Mouse (Mus musculus) left cerebral cortex, postnatal 10 days (tissue): ENCODE results near the gene Tomm34. TPM values are rescaled to one million over a fixed set of nuclear protein-coding genes. Genes with fewer than 3 reads are reported as not detected.

Experiments
- DNase-seq, 2 experiments: peaks; one replicate each; pipeline ENCODE4 v3.0.0; 2021 to 2022; ENCODE audit warnings: low spot score in 2 of 2, mixed read lengths in 1 of 2; ENCODE audit errors: extremely low spot score in 1 of 2
- intact Hi-C: fragments of 180-260 bp; cut with DNase I; formaldehyde crosslinking; loops from one replicate; pipeline ENCODE4 v1.15.1; 2025
- total RNA-seq, 2 experiments: library from RNA; stranded (reverse); gene quantifications; 2 replicates each; pipeline ENCODE4 v1.2.3; 2021

Gene Tomm34
- total RNA-seq, 2 experiments from 2014 or later = 34.9 to 35.5 TPM

DNA sequence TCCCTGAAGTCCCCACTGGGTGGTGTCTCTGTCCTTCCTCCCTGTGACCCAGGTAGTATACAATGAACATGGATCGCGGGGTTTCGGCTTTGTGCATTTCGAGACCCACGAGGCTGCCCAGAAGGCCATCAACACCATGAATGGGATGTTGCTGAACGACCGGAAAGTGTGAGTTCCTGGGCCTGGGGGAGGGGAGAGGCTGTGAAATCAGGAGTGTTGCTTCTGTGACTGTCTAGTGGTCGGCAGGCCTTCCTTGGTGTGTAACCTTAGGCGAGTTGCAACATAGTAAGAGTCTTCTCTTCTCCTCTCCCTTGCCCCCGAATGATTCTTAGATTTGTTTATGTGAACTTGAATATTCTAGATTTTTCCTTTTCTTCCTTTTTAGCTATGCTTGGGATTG is 39.8 kb downstream of the Tomm34 start:
- intact Hi-C loops = no loop called here
- DNase-seq = no peak

DNA sequence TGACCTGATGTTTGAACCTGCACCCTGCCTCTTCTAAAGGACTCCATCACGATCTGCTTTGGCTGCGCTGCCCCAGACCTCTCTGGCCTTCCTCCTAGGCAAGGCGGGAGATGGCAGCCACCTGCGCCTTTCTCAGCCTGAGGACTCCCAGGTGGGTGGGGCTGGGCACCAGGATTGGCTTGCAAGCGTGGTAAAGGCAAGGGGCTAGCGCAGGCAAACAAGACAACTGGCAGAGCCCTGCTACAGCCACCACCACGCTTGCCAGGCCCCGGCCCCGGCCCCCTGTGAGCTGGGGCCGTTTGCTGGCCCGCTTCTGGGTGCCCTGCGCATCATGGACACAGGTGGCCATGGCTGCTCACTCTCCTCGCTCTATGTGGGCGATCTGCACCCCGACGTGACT is 45.8 kb downstream of the Tomm34 start, which contains the start of gene Pabpc1l:
Pabpc1l (plus strand) TSS at position 301 of the 400 bp plus-strand sequence.
- no peak for DNase-seq
- intact Hi-C loops = no loop called here

DNA sequence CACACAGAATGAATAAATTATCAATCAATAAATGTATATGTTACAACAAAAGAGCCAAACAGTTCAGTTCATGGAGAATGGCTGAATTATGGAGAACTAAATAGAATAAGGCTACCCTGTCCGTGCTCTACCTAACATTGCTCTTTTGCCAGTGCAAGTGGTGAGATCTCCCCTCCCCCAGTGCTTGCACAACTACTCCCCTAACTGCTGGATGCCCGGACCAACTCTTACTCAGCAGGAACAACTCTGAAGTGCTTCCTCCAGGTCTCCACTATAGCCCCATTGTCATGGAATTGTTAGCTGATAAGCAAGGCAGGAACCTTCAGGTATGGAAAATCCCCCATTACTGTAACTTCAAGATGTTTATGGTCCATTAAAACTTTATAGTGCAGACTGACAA is 48.9 kb downstream of the Tomm34 start:
- no peak for DNase-seq
- intact Hi-C loops = no loop called here

DNA sequence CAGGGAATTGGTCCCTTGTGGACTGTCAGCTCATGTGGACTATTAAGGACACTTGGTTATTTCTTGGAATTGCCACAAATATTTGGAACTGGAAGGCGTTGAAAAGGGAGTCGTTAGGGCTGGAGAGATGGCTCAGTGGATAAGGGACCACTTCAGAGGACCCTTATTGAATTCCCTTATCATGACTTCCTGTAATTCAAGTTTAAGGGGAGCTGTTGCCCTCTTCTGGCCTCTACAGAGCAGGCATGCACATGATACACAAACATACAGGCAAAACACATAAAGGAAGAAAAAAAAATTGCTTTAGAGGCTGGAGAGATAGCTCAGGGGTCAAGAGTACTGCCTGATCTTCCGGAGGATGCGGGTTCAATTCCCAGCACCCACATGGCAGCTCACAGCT is 51.0 kb downstream of the Tomm34 start:
- intact Hi-C loops = no loop called here
- peak in 1 of 2 experiments; percentile 7 for DNase-seq

DNA sequence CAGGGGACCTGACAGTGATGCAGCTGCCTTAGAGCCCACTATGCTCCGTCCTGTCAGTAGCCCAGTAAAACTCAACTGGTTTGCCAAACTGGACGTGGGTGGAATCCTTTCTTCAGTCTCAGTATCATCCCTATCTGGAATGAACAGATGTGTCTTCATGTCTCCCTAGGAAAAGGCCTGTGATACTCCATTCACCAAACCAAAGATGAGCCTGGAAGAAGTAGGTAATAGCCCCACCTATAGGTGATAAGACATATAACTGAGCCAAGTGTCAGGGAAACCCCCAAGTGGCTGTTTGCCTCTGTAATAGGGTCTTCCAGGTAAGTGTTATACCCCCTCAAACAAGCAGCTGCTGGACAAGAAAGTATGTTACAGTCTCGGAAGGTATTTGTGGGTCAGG is 52.1 kb downstream of the Tomm34 start:
- intact Hi-C loops = no loop called here

DNA sequence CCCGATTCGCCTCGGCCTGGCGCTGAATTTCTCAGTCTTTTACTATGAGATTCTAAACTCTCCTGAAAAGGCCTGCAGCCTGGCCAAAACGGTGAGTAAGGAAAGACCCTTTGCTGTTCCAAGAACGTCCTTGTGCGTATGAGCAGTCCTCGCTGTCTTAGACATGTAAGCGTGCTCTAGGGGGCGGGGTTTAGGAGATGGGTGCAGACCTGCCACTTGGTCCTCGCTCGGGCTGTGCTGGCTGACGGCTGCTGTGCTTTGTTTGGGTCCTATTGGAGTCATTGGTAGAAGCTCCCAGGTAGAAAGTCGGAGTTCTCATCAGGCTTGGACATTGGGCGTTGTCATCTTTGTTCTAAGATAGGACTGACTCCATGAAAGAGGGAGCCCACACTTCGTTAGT is 55.7 kb downstream of the Tomm34 start:
- no peak for DNase-seq
- intact Hi-C loops = no loop called here

More for the DNA sequence above, 52.1 kb downstream of the Tomm34 start:
- DNase-seq = no peak

DNA sequence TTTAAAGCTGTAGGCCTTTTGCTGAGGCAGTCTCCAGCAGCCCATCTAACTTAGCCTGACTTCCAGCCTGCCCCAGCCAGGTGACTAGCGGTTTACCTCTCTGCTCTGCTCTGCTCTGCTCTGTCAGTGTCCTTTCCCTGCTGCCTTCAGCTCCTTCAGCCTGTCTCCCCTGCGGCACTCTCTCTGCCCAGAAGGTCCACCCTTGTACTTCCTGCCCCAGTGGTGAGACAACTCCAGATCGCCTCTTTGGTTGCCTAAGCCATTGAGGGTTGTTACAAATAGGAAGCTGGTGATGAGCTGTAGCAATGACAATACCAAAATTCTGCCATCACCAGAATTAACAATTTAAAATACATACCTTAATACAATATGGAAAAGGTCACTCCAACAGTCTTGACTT is 60.0 kb downstream of the Tomm34 start:
- no peak for DNase-seq
- intact Hi-C loops = no loop called here

DNA sequence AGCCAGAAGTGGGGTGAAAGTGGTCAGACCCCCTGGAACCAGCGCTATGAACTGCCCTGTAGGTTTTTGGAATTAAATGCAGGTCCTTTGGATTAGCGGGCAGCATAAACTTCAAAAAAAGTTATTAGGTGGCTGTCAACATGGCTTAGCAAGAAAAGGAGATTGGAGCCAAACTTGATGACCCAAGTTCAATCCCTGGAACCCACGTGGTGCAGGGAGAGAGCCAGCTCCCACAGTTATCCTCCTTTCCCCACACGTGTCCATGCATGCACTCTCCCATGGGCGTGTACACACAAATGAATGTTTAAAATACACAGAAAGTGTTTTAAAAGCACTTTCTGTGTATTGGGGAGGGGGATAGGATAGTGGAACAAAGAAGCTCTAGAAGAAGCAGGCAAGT is 60.5 kb downstream of the Tomm34 start:
- intact Hi-C loops = no loop called here
- DNase-seq = peak in 1 of 2 experiments; percentile 7

DNA sequence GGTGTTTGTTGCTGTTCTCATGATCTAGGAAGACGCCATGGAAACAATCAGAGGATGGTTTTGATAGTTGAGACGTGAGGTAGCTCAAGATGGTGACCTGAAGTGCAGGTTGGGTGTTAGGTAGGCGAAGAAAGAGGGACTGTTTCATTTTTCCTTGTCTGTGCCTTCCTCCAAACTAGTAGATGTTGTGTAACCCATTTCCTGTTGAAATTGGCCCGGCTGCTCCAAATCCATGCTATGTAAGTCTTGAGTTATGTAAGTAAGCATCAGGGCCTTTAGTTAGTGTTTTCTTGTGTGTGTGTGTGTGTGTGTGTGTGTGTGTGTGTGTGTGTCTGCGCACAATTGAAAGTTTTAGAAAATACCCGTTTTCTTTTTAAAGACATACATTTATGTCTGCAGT is 61.7 kb downstream of the Tomm34 start:
- intact Hi-C loops = no loop called here
- DNase-seq = peak in 1 of 2 experiments; percentile 12

DNA sequence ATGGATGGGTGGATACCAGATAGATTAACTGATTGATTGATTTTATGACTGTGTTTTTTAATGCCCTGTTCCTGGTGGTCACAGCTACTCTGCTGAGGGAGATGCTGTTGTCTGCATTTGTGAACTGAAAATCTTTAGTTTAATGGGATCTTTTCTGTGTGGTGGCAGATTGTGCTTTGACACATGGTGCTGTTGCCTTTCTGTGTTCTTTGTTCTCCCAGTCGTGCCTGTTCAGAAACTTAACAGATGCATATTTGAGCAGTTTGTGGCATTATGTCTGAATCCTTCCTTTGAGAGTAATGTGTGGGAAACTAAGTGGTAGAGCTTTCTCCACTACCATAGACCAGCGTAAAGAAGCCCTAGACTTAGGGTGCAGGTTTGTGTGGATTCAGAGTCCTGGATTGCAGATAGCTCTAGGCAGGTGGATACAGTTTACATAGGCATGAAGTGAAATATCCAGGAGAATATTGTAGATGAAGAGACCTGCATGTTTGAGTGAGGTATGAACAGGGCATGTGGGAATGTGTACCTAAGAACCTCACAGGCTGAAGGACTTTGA is 62.9 kb downstream of the Tomm34 start:
- intact Hi-C loops = no loop called here
- no peak for DNase-seq

DNA sequence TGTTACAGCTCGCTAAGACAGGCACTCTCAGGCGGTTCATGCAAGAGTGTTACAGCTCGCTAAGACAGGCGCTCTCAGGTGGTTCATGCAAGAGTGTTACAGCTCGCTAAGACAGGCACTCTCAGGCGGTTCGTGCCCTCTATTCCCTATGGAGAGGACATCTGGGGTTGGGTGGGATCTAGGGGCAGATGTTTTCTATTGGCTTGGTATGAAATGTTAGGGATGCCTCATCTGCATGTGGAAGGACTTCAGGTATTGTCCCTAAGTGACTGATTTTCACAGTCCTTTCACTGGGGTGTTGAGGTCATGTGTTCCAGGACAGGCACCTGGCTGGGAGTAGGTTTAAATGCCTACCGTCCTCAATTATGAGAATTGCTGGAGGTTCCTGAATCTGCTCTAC is 63.4 kb downstream of the Tomm34 start:
- DNase-seq = no peak
- intact Hi-C loops = no loop called here

DNA sequence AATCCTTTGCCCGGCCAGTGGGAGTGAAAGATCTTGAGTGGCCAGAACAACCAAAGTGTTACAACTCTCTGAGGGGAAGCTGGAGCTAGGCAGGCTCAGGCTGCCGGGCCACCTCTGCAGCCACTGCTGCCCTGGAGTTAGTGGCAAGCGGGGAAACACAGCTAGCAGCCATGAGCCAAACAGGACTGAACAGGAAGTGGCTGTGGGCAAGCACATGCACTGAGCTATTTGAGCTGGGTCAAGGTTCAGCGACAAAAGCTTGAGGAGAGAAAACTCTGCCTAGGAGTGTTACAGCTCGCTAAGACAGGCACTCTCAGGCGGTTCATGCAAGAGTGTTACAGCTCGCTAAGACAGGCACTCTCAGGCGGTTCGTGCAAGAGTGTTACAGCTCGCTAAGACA is 64.0 kb downstream of the Tomm34 start:
- no peak for DNase-seq
- intact Hi-C loops = no loop called here

DNA sequence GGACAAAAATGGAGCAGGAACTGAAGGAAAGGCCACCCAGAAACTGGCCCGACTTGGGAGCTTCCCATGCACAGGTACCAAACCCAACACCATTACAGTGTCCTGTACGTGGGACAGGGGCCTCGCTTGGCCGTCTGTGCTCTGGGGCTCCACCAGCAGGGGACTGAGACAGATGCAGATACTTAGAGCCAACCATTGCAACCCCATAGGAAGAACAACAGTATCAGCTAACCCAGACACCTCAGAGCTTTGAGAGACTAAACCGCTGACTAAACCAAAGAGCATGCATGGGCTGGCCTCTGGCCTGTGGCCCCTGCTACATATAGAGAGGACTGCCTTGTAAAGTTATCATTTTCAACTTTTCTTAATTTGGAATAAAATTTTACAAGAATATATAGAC is 66.5 kb downstream of the Tomm34 start:
- intact Hi-C loops = no loop called here
- no peak for DNase-seq

Other genes starting within 250 kb of the Tomm34 start
- not detected for gene Kcnk15, start 217.5 kb downstream of the Tomm34 start, total RNA-seq
- gene Rims4, start 152.5 kb downstream of the Tomm34 start, total RNA-seq = 100 to 1,000 TPM; 105 to 112 TPM
- gene Ywhab, start 76.2 kb downstream of the Tomm34 start, total RNA-seq = 100 to 1,000 TPM; 570 to 572 TPM
- gene Pabpc1l, start 45.7 kb downstream of the Tomm34 start, total RNA-seq = 1 to 10 TPM; 1.5 to 2.3 TPM
- 10 to 100 TPM; 32.9 to 34.8 TPM for gene Stk4, start 847 bp downstream of the Tomm34 start, total RNA-seq
- gene Kcns1, start 99.9 kb upstream of the Tomm34 start, total RNA-seq = 10 to 100 TPM; 10.6 to 11.1 TPM
- not detected for gene Wfdc5, start 111.6 kb upstream of the Tomm34 start, total RNA-seq
- not detected for gene Wfdc12, start 119.4 kb upstream of the Tomm34 start, total RNA-seq
- not detected for gene Wfdc15a, start 129.0 kb upstream of the Tomm34 start, total RNA-seq
- not detected for gene Wfdc15b, start 150.5 kb upstream of the Tomm34 start, total RNA-seq
- gene Svs2, start 167.3 kb upstream of the Tomm34 start, total RNA-seq = not detected
- not detected for gene Svs3b, start 185.5 kb upstream of the Tomm34 start, total RNA-seq
- gene Svs4, start 207.3 kb upstream of the Tomm34 start, total RNA-seq = not detected
- gene Svs3a, start 218.1 kb upstream of the Tomm34 start, total RNA-seq = not detected
- not detected for gene Svs6, start 245.6 kb upstream of the Tomm34 start, total RNA-seq